Mouse (Mus musculus): Measurements from ENCODE around the gene Cks1b.
"Not testable (repeated sequence)": the region's sequence is repeated elsewhere in the genome, so short reads cannot be mapped to it uniquely, and the experiment has no call there.

The Cks1b gene

GRCm38 (mm10) chr3:89429021-89429420, 10.8 kb upstream of the Cks1b start:
- DNase-seq (ENCODE audit: extremely low read depth, low read depth, low spot score): not testable (repeated sequence)

- DNase-seq (ENCODE audit: extremely low read depth, low read depth, low spot score): no peak
These were observed 7.7 kb upstream of the Cks1b start for GRCm38 (mm10) chr3:89425876-89426275.

- DNase-seq (ENCODE audit: extremely low read depth, low read depth, low spot score): no peak
These were observed 7.0 kb upstream of the Cks1b start for GRCm38 (mm10) chr3:89425141-89425525.

- DNase-seq (ENCODE audit: extremely low read depth, low read depth, low spot score): no peak
These were observed 6.4 kb upstream of the Cks1b start for GRCm38 (mm10) chr3:89424416-89425140.

GRCm38 (mm10) chr3:89422556-89423205, 4.5 kb upstream of the Cks1b start:
- no peak for DNase-seq (ENCODE audit: extremely low read depth, low read depth, low spot score)

GRCm38 (mm10) chr3:89421810-89422473, 3.8 kb upstream of the Cks1b start:
- DNase-seq (ENCODE audit: extremely low read depth, low read depth, low spot score): no peak

- no peak for DNase-seq (ENCODE audit: extremely low read depth, low read depth, low spot score)
These were observed 3.0 kb upstream of the Cks1b start for GRCm38 (mm10) chr3:89421002-89421774.

- no peak for DNase-seq (ENCODE audit: extremely low read depth, low read depth, low spot score)
These were observed 2.2 kb upstream of the Cks1b start for GRCm38 (mm10) chr3:89420421-89420820.

GRCm38 (mm10) chr3:89419981-89420380, 1.8 kb upstream of the Cks1b start:
- DNase-seq (ENCODE audit: extremely low read depth, low read depth, low spot score): no peak

- no peak for DNase-seq (ENCODE audit: extremely low read depth, low read depth, low spot score)
These were observed 1.4 kb upstream of the Cks1b start for GRCm38 (mm10) chr3:89419571-89419970.

GRCm38 (mm10) chr3:89418861-89419250, 673 bp upstream of the Cks1b start:
- DNase-seq (ENCODE audit: extremely low read depth, low read depth, low spot score): no peak

GRCm38 (mm10) chr3:89417840-89418169, 378 bp downstream of the Cks1b start:
- no peak for DNase-seq (ENCODE audit: extremely low read depth, low read depth, low spot score)

GRCm38 (mm10) chr3:89417131-89417530, 1.1 kb downstream of the Cks1b start:
- no peak for DNase-seq (ENCODE audit: extremely low read depth, low read depth, low spot score)

GRCm38 (mm10) chr3:89416158-89416557, 2.0 kb downstream of the Cks1b start:
- DNase-seq (ENCODE audit: extremely low read depth, low read depth, low spot score): no peak

GRCm38 (mm10) chr3:89411490-89412393, 6.4 kb downstream of the Cks1b start, which contains the start of gene Flad1:
TSS of gene Flad1 (minus strand) at chr3:89411870.
- peak; percentile 99 for DNase-seq (ENCODE audit: extremely low read depth, low read depth, low spot score)

GRCm38 (mm10) chr3:89410864-89411263, 7.3 kb downstream of the Cks1b start:
- DNase-seq (ENCODE audit: extremely low read depth, low read depth, low spot score): no peak

GRCm38 (mm10) chr3:89409701-89410100, 8.5 kb downstream of the Cks1b start:
- no peak for DNase-seq (ENCODE audit: extremely low read depth, low read depth, low spot score)

- DNase-seq (ENCODE audit: extremely low read depth, low read depth, low spot score): no peak
These were observed 9.7 kb downstream of the Cks1b start for GRCm38 (mm10) chr3:89408448-89408847.

- DNase-seq (ENCODE audit: extremely low read depth, low read depth, low spot score): no peak
These were observed 11.3 kb downstream of the Cks1b start for GRCm38 (mm10) chr3:89406887-89407286.

- DNase-seq (ENCODE audit: extremely low read depth, low read depth, low spot score): no peak
These were observed 15.5 kb downstream of the Cks1b start, which contains the start of gene Lenep for GRCm38 (mm10) chr3:89402693-89403092. TSS of gene Lenep (minus strand) at chr3:89402793.
